Comparison of ENCODE assay signal across 17 mouse cellular contexts in genomic region chr17:27150871-27151270, GRCm38 (mm10). TPM values are rescaled to one million over a fixed set of nuclear protein-coding genes. Genes with fewer than 3 reads are reported as not detected.
A peak's percentile ranks its signal among the peaks of the same experiment; 100 is the strongest.
DNase-seq lines count a peak whose midpoint lies in the region; ATAC-seq and TF ChIP-seq lines count a peak whose summit lies in the region.
"Had no signal": no experiment of that assay in that cellular context is flagged by ENCODE, and none has a peak within 500 bp of the region (broad histone marks: within the 10 kb centered on the region; RNA-seq: fewer than 3 reads in every experiment).

No protein-coding gene starts in this region.

- no peak overlapping the region for H3K9ac ChIP-seq in kidney, embryonic 14.5 days (ENCODE audit: low read depth, low read length)
- peak overlapping the region; percentile 40 for H3K9ac ChIP-seq in liver, embryonic 12.5 days
- H3K9ac ChIP-seq: forebrain, embryonic 13.5 days; heart, embryonic 13.5 days; intestine, embryonic 15.5 days; lung, embryonic 15.5 days; midbrain, embryonic 13.5 days had no signal

- no peak overlapping the region for H3K4me3 ChIP-seq in kidney, embryonic 14.5 days (ENCODE audit: low read length)
- H3K4me3 ChIP-seq in liver, embryonic 12.5 days: no peak overlapping the region
- H3K4me3 ChIP-seq in lung, adult 2 months (replicated peaks; ENCODE audit: extremely low read depth, low read depth, low read length): no peak overlapping the region
- H3K4me3 ChIP-seq: forebrain, embryonic 13.5 days; heart, embryonic 13.5 days; intestine, embryonic 15.5 days; lung, embryonic 15.5 days; midbrain, embryonic 13.5 days had no signal

- no peak for TF ChIP-seq POLR2A in lung, adult 2 months (IDR thresholded peaks at IDR 0.05; ENCODE audit: borderline replicate concordance, extremely low read depth, low read depth, low read length)

- no peak for ATAC-seq in kidney, embryonic 14.5 days (ENCODE audit: low FRiP score, low TSS enrichment)
- no peak for ATAC-seq in liver, embryonic 12.5 days
- ATAC-seq: forebrain, embryonic 13.5 days; intestine, embryonic 15.5 days; midbrain, embryonic 13.5 days had no signal

- peaks cover 14% of the 10 kb centered on the region; the same call in 1 of the 2 replicates for H3K4me1 ChIP-seq in kidney, embryonic 14.5 days (ENCODE audit: control insufficient read depth, insufficient read depth, low read length)
- peaks cover 67% of the 10 kb centered on the region for H3K4me1 ChIP-seq in liver, embryonic 12.5 days
- no peaks in the 10 kb centered on the region for H3K4me1 ChIP-seq in lung, adult 2 months (ENCODE audit: control insufficient read depth, insufficient read depth, low read length)

- no peaks in the 10 kb centered on the region for H3K9me3 ChIP-seq in kidney, embryonic 14.5 days (ENCODE audit: control insufficient read depth, low read length)
- H3K9me3 ChIP-seq in liver, embryonic 12.5 days (replicated peaks): no peaks in the 10 kb centered on the region
- H3K9me3 ChIP-seq: forebrain, embryonic 13.5 days; heart, embryonic 13.5 days; intestine, embryonic 15.5 days; lung, embryonic 15.5 days; midbrain, embryonic 13.5 days had no signal

- peak; percentile 77 for DNase-seq in adrenal gland, adult 2 months
- no peak for DNase-seq in adrenal gland, postnatal 4 days (ENCODE audit: low spot score in 2 of 2)
- peak; percentile 57 for DNase-seq in kidney, adult 11 months
- DNase-seq in liver: no peak
- DNase-seq in kidney, postnatal 36 days: peak; percentile 50 to 58
- DNase-seq in lung, adult 2 months: no peak

- no peaks in the 10 kb centered on the region for H3K27me3 ChIP-seq in kidney, embryonic 14.5 days (ENCODE audit: control insufficient read depth, insufficient read depth, low read length)
- H3K27me3 ChIP-seq in liver, embryonic 12.5 days (replicated peaks): peaks cover 25% of the 10 kb centered on the region
- H3K27me3 ChIP-seq: forebrain, embryonic 13.5 days; intestine, embryonic 15.5 days; lung, embryonic 15.5 days; midbrain, embryonic 13.5 days had no signal

- WGBS in kidney, embryonic 14.5 days: 62% methylated on average over 7 of the region's 7 CpGs
- WGBS in liver, embryonic 12.5 days (ENCODE audit: insufficient replicate concordance): 65% methylated on average over 7 of the region's 7 CpGs
- 58% methylated on average over 7 of the region's 7 CpGs for WGBS in lung, adult 2 months

- no peak overlapping the region for H3K4me2 ChIP-seq in kidney, embryonic 14.5 days (replicated peaks; ENCODE audit: low read depth, low read length)
- H3K4me2 ChIP-seq in liver, embryonic 12.5 days: no peak overlapping the region
- H3K4me2 ChIP-seq: forebrain, embryonic 13.5 days; heart, embryonic 13.5 days; intestine, embryonic 15.5 days; lung, embryonic 15.5 days; midbrain, embryonic 13.5 days had no signal

- no peaks in the 10 kb centered on the region for H3K36me3 ChIP-seq in kidney, embryonic 14.5 days (ENCODE audit: control insufficient read depth, insufficient read depth, low read length)
- H3K36me3 ChIP-seq in liver, embryonic 12.5 days: no peaks in the 10 kb centered on the region
- H3K36me3 ChIP-seq: heart, embryonic 13.5 days; intestine, embryonic 15.5 days; lung, embryonic 15.5 days; midbrain, embryonic 13.5 days had no signal

- H3K27ac ChIP-seq in kidney, embryonic 14.5 days (ENCODE audit: low read depth, low read length): no peak overlapping the region
- peak overlapping the region; percentile 53 for H3K27ac ChIP-seq in liver, embryonic 12.5 days
- H3K27ac ChIP-seq: forebrain, embryonic 13.5 days; heart, embryonic 13.5 days; intestine, embryonic 15.5 days; lung, embryonic 15.5 days; macrophage; midbrain, embryonic 13.5 days had no signal

- TF ChIP-seq CTCF in lung, adult 2 months (IDR thresholded peaks at IDR 0.05; ENCODE audit: insufficient read depth, low read length): no peak

RNA-seq across cellular contexts. Expression of gene Ip6k3, which starts 16.7 kb away (rescaled TPM):
- 1 to 10 TPM in 1 of 2 experiments, under 1 TPM in 1; 0.69 to 1.9 TPM for total RNA-seq in adrenal gland, adult 2 months (2021)
- polyA plus RNA-seq in adrenal gland, adult 2 months (2012; rRNA removed): 0.83 and 1.2 TPM in 2 replicates
- 1 to 10 TPM; 1.1 to 2.3 TPM for total RNA-seq in adrenal gland, postnatal 4 days (2021)
- polyA plus RNA-seq in kidney, embryonic 14.5 days (2014; fragmentation: Nextera tagmentation; extraction: Ambion mirVana): 0.12 TPM in 1 of 2 replicates, not detected in the other
- polyA plus RNA-seq in liver, embryonic 12.5 days (2016; fragmentation: Nextera tagmentation; extraction: Ambion mirVana): 0.13 TPM in 1 of 2 replicates, not detected in the other
- polyA plus RNA-seq in lung, adult 2 months (2012; rRNA removed): 3.3 and 3.6 TPM in 2 replicates
- total RNA-seq: layer of hippocampus, postnatal 10 days; MEL; neutrophil, adult 5-6 weeks had no signal
- polyA plus RNA-seq: macrophage had no signal

RNA-seq across cellular contexts. Expression of gene Uqcc2, which starts 17.2 kb away (rescaled TPM):
- total RNA-seq in adrenal gland, adult 2 months (2021): 100 to 1,000 TPM; 218 to 406 TPM
- 132 and 172 TPM in 2 replicates for polyA plus RNA-seq in adrenal gland, adult 2 months (2012; rRNA removed)
- total RNA-seq in adrenal gland, postnatal 4 days (2021): 100 to 1,000 TPM; 128 to 138 TPM
- 293 and 406 TPM in 2 replicates for polyA plus RNA-seq in kidney, embryonic 14.5 days (2014; fragmentation: Nextera tagmentation; extraction: Ambion mirVana)
- 254 and 262 TPM in 2 replicates for polyA plus RNA-seq in liver, embryonic 12.5 days (2016; fragmentation: Nextera tagmentation; extraction: Ambion mirVana)
- polyA plus RNA-seq in lung, adult 2 months (2012; rRNA removed): 80.0 and 91.5 TPM in 2 replicates

RNA-seq across cellular contexts. Expression of gene Lemd2, which starts 53.4 kb away (rescaled TPM):
- total RNA-seq in adrenal gland, adult 2 months (2021): 10 to 100 TPM; 53.3 to 56.3 TPM
- 152 and 185 TPM in 2 replicates for polyA plus RNA-seq in adrenal gland, adult 2 months (2012; rRNA removed)
- 10 to 100 TPM; 69.1 to 73.3 TPM for total RNA-seq in adrenal gland, postnatal 4 days (2021)
- 14.5 and 15.6 TPM in 2 replicates for polyA plus RNA-seq in kidney, embryonic 14.5 days (2014; fragmentation: Nextera tagmentation; extraction: Ambion mirVana)
- 13.1 and 13.9 TPM in 2 replicates for polyA plus RNA-seq in liver, embryonic 12.5 days (2016; fragmentation: Nextera tagmentation; extraction: Ambion mirVana)
- polyA plus RNA-seq in lung, adult 2 months (2012; rRNA removed): 89.9 and 99.7 TPM in 2 replicates

Comparison
In these comparisons a context has a peak if more than half of its experiments do, and no peak if none do; other contexts are left out.
1. DNase-seq: peak in adrenal gland, adult 2 months (single experiment), kidney, adult 11 months (single experiment) and kidney, postnatal 36 days (2 of 2); none in adrenal gland, postnatal 4 days (0 of 2), liver (single experiment) and lung, adult 2 months (single experiment).